Mouse (Mus musculus) heart, embryonic 10.5 days (tissue): ENCODE measurements around the gene Selenof. TPM values are rescaled to one million over a fixed set of nuclear protein-coding genes. Genes with fewer than 3 reads are reported as not detected.

Source experiments
- DNase-seq: peaks from one replicate; pipeline ENCODE4 v3.0.0-alpha.2; 2017; ENCODE audit warnings: low spot score
- H3K27ac ChIP-seq: fragments of 300-500 bp; sonication (generic); 2 replicates; pipeline ENCODE4 v1.5.1; 2016; ENCODE audit warnings: mild to moderate bottlenecking
- H3K27me3 ChIP-seq: fragments of 300-500 bp; sonication (generic); 2 replicates; pipeline ENCODE4 v1.6.1; 2016; ENCODE audit warnings: mild to moderate bottlenecking; ENCODE audit not compliant: poor library complexity, insufficient read depth, severe bottlenecking
- H3K36me3 ChIP-seq: fragments of 300-500 bp; sonication (generic); 2 replicates; pipeline ENCODE4 v1.6.1; 2016; ENCODE audit warnings: mild to moderate bottlenecking, moderate library complexity
- H3K4me1 ChIP-seq: fragments of 300-500 bp; sonication (generic); 2 replicates; pipeline ENCODE4 v1.6.1; 2016; ENCODE audit warnings: mild to moderate bottlenecking
- H3K4me3 ChIP-seq: fragments of 300-500 bp; sonication (generic); 2 replicates; pipeline ENCODE4 v1.5.1; 2016; ENCODE audit warnings: mild to moderate bottlenecking, moderate library complexity
- H3K9me3 ChIP-seq: fragments of 300-500 bp; sonication (generic); 2 replicates; pipeline ENCODE4 v1.6.1; 2016; ENCODE audit warnings: mild to moderate bottlenecking, moderate library complexity
- WGBS: fragments of 180-500 bp; shearing (Covaris S2); methylation state at CpG from one replicate; pipeline ENCODE4 v1.1.7; 2016; 5-methylcytosine and 5-hydroxymethylcytosine counted together
- polyA plus RNA-seq: library from polyadenylated mRNA; unstranded; fragments of >200 nt; fragmentation: Nextera tagmentation; extraction: Ambion mirVana; gene quantifications from 2 replicates; pipeline ENCODE4 v1.2.1, GENCODE M21; 2016

The Selenof gene
- polyA plus RNA-seq, 1 experiment from 2014 or later: 498 TPM

GRCm38 (mm10) chr3:144640033-144640432, 69.9 kb downstream of the Selenof start:
- H3K4me3 ChIP-seq: no peak overlapping the region
- no peaks in the 10 kb centered on the region for H3K36me3 ChIP-seq
- H3K27ac ChIP-seq: no peak overlapping the region
- H3K9me3 ChIP-seq: no peaks in the 10 kb centered on the region
- no peak for DNase-seq
- peaks cover 5% of the 10 kb centered on the region; the same call in 1 of the 2 replicates for H3K27me3 ChIP-seq
- H3K4me1 ChIP-seq: peaks cover 13% of the 10 kb centered on the region

GRCm38 (mm10) chr3:144642141-144642540, 72.0 kb downstream of the Selenof start:
- Histone ChIP-seq H3K36me3 (no peaks in the 10 kb centered on the region), H3K27ac (no peak overlapping the region), H3K9me3 (no peaks in the 10 kb centered on the region), H3K27me3 (peaks cover 5% of the 10 kb centered on the region; the same call in 1 of the 2 replicates), H3K4me3 (no peak overlapping the region), H3K4me1 (peaks cover 13% of the 10 kb centered on the region)
- WGBS: 85% methylated on average over 4 of the region's 4 CpGs
- no peak for DNase-seq

- peak; percentile 90 for DNase-seq
- WGBS: 0% methylated on average over 2 of the region's 2 CpGs
- peaks cover 13% of the 10 kb centered on the region for H3K4me1 ChIP-seq
- no peak overlapping the region for H3K4me3 ChIP-seq
- H3K27ac ChIP-seq: peak overlapping the region; percentile 54
- no peaks in the 10 kb centered on the region for H3K36me3 ChIP-seq
- peaks cover 5% of the 10 kb centered on the region; the same call in 1 of the 2 replicates for H3K27me3 ChIP-seq
- H3K9me3 ChIP-seq: no peaks in the 10 kb centered on the region
These were observed 73.3 kb downstream of the Selenof start for GRCm38 (mm10) chr3:144643301-144643871.

GRCm38 (mm10) chr3:144644202-144644601, 74.1 kb downstream of the Selenof start:
- H3K9me3 ChIP-seq: no peaks in the 10 kb centered on the region
- whole genome bisulfite sequencing: 71% methylated on average over 5 of the region's 5 CpGs

More at GRCm38 (mm10) chr3:144644202-144644601, 74.1 kb downstream of the Selenof start:
- Histone ChIP-seq H3K4me1 (peaks cover 13% of the 10 kb centered on the region), H3K27ac (no peak overlapping the region), H3K27me3 (peaks cover under 1% of the 10 kb centered on the region; the same call in 1 of the 2 replicates), H3K36me3 (no peaks in the 10 kb centered on the region), H3K4me3 (no peak overlapping the region)
- no peak for DNase-seq

Other genes with a start within 250 kb of the Selenof start
- gene Hs2st1, start 123 bp upstream of the Selenof start, polyA plus RNA-seq: 8.6 and 14.0 TPM in 2 replicates
- 99.9 and 114 TPM in 2 replicates for gene Sh3glb1, start 150.0 kb downstream of the Selenof start, polyA plus RNA-seq
- 4.1 and 9.1 TPM in 2 replicates for gene Clca3a1, start 190.7 kb downstream of the Selenof start, polyA plus RNA-seq
- gene Clca3a2, start 249.2 kb downstream of the Selenof start, polyA plus RNA-seq: 0.74 and 0.85 TPM in 2 replicates